In genomic region chr6:55550926-55551325, GRCm38 (mm10) we compare ENCODE assay signal across 7 mouse cellular contexts.
DNase-seq lines count a peak whose midpoint lies in the region; ATAC-seq and TF ChIP-seq lines count a peak whose summit lies in the region.

No protein-coding gene starts in this region.

- TF ChIP-seq POLR2A in liver, adult 2 months (IDR thresholded peaks at IDR 0.05; ENCODE audit: extremely low read depth, insufficient read depth, low read length) = no peak

- H3K79me2 ChIP-seq in liver, adult 2 months (ENCODE audit: control insufficient read depth, insufficient read depth, low read length) = no peaks in the 10 kb centered on the region

- no peaks in the 10 kb centered on the region for H3K36me3 ChIP-seq in liver, adult 2 months (ENCODE audit: control insufficient read depth, insufficient read depth, low read length)
- H3K36me3 ChIP-seq in liver, embryonic 11.5 days (ENCODE audit: control insufficient read depth, insufficient read depth, low read length) = no peaks in the 10 kb centered on the region

- H3K27me3 ChIP-seq in liver, adult 2 months (ENCODE audit: control insufficient read depth, insufficient read depth, low read length) = no peaks in the 10 kb centered on the region; the same call in 1 of the 2 replicates
- no peaks in the 10 kb centered on the region for H3K27me3 ChIP-seq in liver, embryonic 11.5 days (replicated peaks; ENCODE audit: control insufficient read depth, insufficient read depth, low read length)

- no peak overlapping the region for H3K4me3 ChIP-seq in liver, adult 2 months (ENCODE audit: insufficient read depth, low read depth, low read length)
- no peak overlapping the region for H3K4me3 ChIP-seq in liver, embryonic 11.5 days (ENCODE audit: low read depth, low read length)

- H3K27ac ChIP-seq in liver, adult 2 months (replicated peaks; ENCODE audit: insufficient read depth, low read depth, low read length) = no peak overlapping the region
- no peak overlapping the region for H3K27ac ChIP-seq in liver, embryonic 11.5 days (ENCODE audit: low read depth, low read length)

- WGBS in liver, adult 2 months = 49% methylated on average over 13 of the region's 13 CpGs
- 41% methylated on average over 13 of the region's 13 CpGs for WGBS in liver, embryonic 11.5 days

- no peaks in the 10 kb centered on the region for H3K4me1 ChIP-seq in liver, adult 2 months (ENCODE audit: control insufficient read depth, insufficient read depth, low read length)
- no peaks in the 10 kb centered on the region for H3K4me1 ChIP-seq in liver, embryonic 11.5 days (replicated peaks; ENCODE audit: control insufficient read depth, insufficient read depth, low read length)

- no peaks in the 10 kb centered on the region for H3K9me3 ChIP-seq in liver, embryonic 11.5 days (ENCODE audit: control insufficient read depth, low read length)

- peak; percentile 12; the same call in 1 of the 2 replicates for TF ChIP-seq CTCF in liver, adult 2 months (IDR thresholded peaks at IDR 0.05; ENCODE audit: low read depth, low read length)

- no peak overlapping the region for H3K9ac ChIP-seq in liver, adult 2 months (ENCODE audit: low read depth, low read length)
- H3K9ac ChIP-seq in liver, embryonic 11.5 days (ENCODE audit: low read depth, low read length) = no peak overlapping the region

- DNase-seq in liver, adult 2 months (ENCODE audit: extremely low read depth, low read depth, low spot score) = no peak
- DNase-seq in liver, embryonic 11.5 days (ENCODE audit: low spot score) = no peak
- DNase-seq in embryo, embryonic 11.5 days (ENCODE audit: low read depth, low spot score) = peak; percentile 7
- peak; percentile 33 to 54 for DNase-seq in frontal cortex, postnatal 10 days (ENCODE audit: low spot score in 2 of 2)
- DNase-seq in layer of hippocampus, postnatal 14 days (ENCODE audit: low spot score in 2 of 2) = peak; percentile 59 to 66
- peak; percentile 38 to 43 for DNase-seq in right cerebral cortex, adult 2 months (ENCODE audit: low spot score in 2 of 2)

- ATAC-seq in liver, embryonic 11.5 days (replicated peaks; ENCODE audit: low FRiP score) = no peak
- no peak for ATAC-seq in monocyte, adult 5-6 weeks (replicated peaks; ENCODE audit: insufficient number of reproducible peaks, low FRiP score, low TSS enrichment, poor library complexity, severe bottlenecking)

- H3K4me2 ChIP-seq in liver, embryonic 11.5 days = no peak overlapping the region

Comparison
In these comparisons a context has a peak if more than half of its experiments do, and no peak if none do; other contexts are left out.
1. DNase-seq: peak in embryo, embryonic 11.5 days (single experiment), frontal cortex, postnatal 10 days (2 of 2), layer of hippocampus, postnatal 14 days (2 of 2) and right cerebral cortex, adult 2 months (2 of 2); none in liver, adult 2 months (single experiment) and liver, embryonic 11.5 days (single experiment).